Mouse (Mus musculus) forebrain, embryonic 11.5 days (tissue): ENCODE measurements around the gene B3gnt6. TPM values are rescaled to one million over a fixed set of nuclear protein-coding genes. Genes with fewer than 3 reads are reported as not detected.

Source experiments
- ATAC-seq: fragments of 200-750 bp; cut with Nextera tagmentation; replicated peaks from 2 replicates; pipeline ENCODE4 v1.8.0; 2017; ENCODE audit warnings: moderate TSS enrichment; ENCODE audit not compliant: low FRiP score
- DNase-seq: peaks from one replicate; pipeline ENCODE4 v3.0.0-alpha.2; 2017; ENCODE audit warnings: low spot score
- H3K27ac ChIP-seq: fragments of 300-500 bp; sonication (generic); 2 replicates; pipeline ENCODE4 v1.5.1; 2014; ENCODE audit warnings: low read depth, low read length
- H3K27me3 ChIP-seq: fragments of 300-500 bp; sonication (generic); 2 replicates; pipeline ENCODE4 v1.6.1; 2014; ENCODE audit warnings: mild to moderate bottlenecking, low read length, mixed read lengths; ENCODE audit not compliant: control insufficient read depth, insufficient read depth
- H3K36me3 ChIP-seq: fragments of 300-500 bp; sonication (generic); 2 replicates; pipeline ENCODE4 v1.6.1; 2014; ENCODE audit warnings: mild to moderate bottlenecking, low read length, moderate library complexity, mixed read lengths; ENCODE audit not compliant: control insufficient read depth, insufficient read depth
- H3K4me1 ChIP-seq: fragments of 300-500 bp; sonication (generic); replicated peaks from 2 replicates; pipeline ENCODE4 v1.6.1; 2014; ENCODE audit warnings: low read length, mixed read lengths; ENCODE audit not compliant: control insufficient read depth, insufficient read depth
- H3K4me2 ChIP-seq: fragments of 300-500 bp; sonication (generic); 2 replicates; pipeline ENCODE4 v1.6.1; 2014; ENCODE audit warnings: low read depth, mild to moderate bottlenecking, low read length, moderate library complexity, mixed read lengths; ENCODE audit not compliant: severe bottlenecking
- H3K4me3 ChIP-seq: fragments of 300-500 bp; sonication (generic); 2 replicates; pipeline ENCODE4 v1.5.1; 2014; ENCODE audit warnings: low read depth, low read length
- H3K9ac ChIP-seq: fragments of 300-500 bp; sonication (generic); 2 replicates; pipeline ENCODE4 v1.6.1; 2014; ENCODE audit warnings: low read length
- H3K9me3 ChIP-seq: fragments of 300-500 bp; sonication (generic); 2 replicates; pipeline ENCODE4 v1.6.1; 2016; ENCODE audit warnings: low read length, mixed read lengths; ENCODE audit not compliant: control insufficient read depth
- WGBS: fragments of 180-500 bp; shearing (Covaris S2); extraction: QIAGEN DNeasy Blood & Tissue Kit; methylation state at CpG from one replicate; pipeline ENCODE4 v1.1.7; 2014; 5-methylcytosine and 5-hydroxymethylcytosine counted together
- polyA plus RNA-seq: library from polyadenylated mRNA; unstranded; fragments of >200 nt; fragmentation: Nextera tagmentation; extraction: Ambion mirVana; gene quantifications from 2 replicates; pipeline ENCODE4 v1.2.1, GENCODE M21; 2014

B3gnt6 gene
- polyA plus RNA-seq, 1 experiment from 2014 or later, result not detected

- no peak overlapping the region for H3K4me2 ChIP-seq
- no peak overlapping the region for H3K9ac ChIP-seq
- H3K27ac ChIP-seq, result no peak overlapping the region
- H3K36me3 ChIP-seq, result no peaks in the 10 kb centered on the region
- H3K4me3 ChIP-seq, result no peak overlapping the region
- H3K4me1 ChIP-seq, result peaks cover 2% of the 10 kb centered on the region; the same call in 1 of the 2 replicates
- 84% methylated on average over 4 of the region's 4 CpGs for WGBS
- peaks cover 3% of the 10 kb centered on the region; the same call in 1 of the 2 replicates for H3K27me3 ChIP-seq
- DNase-seq (no peak), ATAC-seq (no peak)
- H3K9me3 ChIP-seq, result no peaks in the 10 kb centered on the region
These were observed 24.2 kb downstream of the B3gnt6 start for GRCm38 (mm10) chr7:98174883-98175755.

GRCm38 (mm10) chr7:98173408-98173807 is 25.9 kb downstream of the B3gnt6 start:
- Histone ChIP-seq H3K4me1 (peaks cover 2% of the 10 kb centered on the region; the same call in 1 of the 2 replicates), H3K9me3 (no peaks in the 10 kb centered on the region)
- ATAC-seq, result no peak

GRCm38 (mm10) chr7:98172661-98173060 is 26.6 kb downstream of the B3gnt6 start:
- no peak overlapping the region for H3K4me2 ChIP-seq
- WGBS, result 84% methylated on average over 8 of the region's 8 CpGs
- no peak overlapping the region for H3K4me3 ChIP-seq
- no peak overlapping the region for H3K9ac ChIP-seq
- H3K27me3 ChIP-seq, result peaks cover 3% of the 10 kb centered on the region; the same call in 1 of the 2 replicates
- H3K4me1 ChIP-seq, result peaks cover 2% of the 10 kb centered on the region; the same call in 1 of the 2 replicates
- no peaks in the 10 kb centered on the region for H3K36me3 ChIP-seq
- ATAC-seq (no peak), DNase-seq (no peak)
- H3K27ac ChIP-seq, result no peak overlapping the region
- no peaks in the 10 kb centered on the region for H3K9me3 ChIP-seq

More at GRCm38 (mm10) chr7:98173408-98173807, 25.9 kb downstream of the B3gnt6 start:
- H3K27me3 ChIP-seq, result peaks cover 3% of the 10 kb centered on the region; the same call in 1 of the 2 replicates
- WGBS, result 67% methylated on average over 4 of the region's 4 CpGs
- no peak overlapping the region for H3K9ac ChIP-seq
- no peak for DNase-seq
- H3K36me3 ChIP-seq, result no peaks in the 10 kb centered on the region
- no peak overlapping the region for H3K4me3 ChIP-seq
- H3K27ac ChIP-seq, result no peak overlapping the region
- H3K4me2 ChIP-seq, result no peak overlapping the region

- peak; percentile 61 for ATAC-seq
- no peak overlapping the region for H3K9ac ChIP-seq
These were observed 27.9 kb downstream of the B3gnt6 start for GRCm38 (mm10) chr7:98171141-98172073.

GRCm38 (mm10) chr7:98164999-98165528 is 34.2 kb downstream of the B3gnt6 start:
- H3K9ac ChIP-seq, result peak overlapping the region; percentile 14; the same call in 1 of the 2 replicates
- 0 out of 2 replicates have a peak, but pooled peaks have one; percentile 33 for ATAC-seq

More at GRCm38 (mm10) chr7:98171141-98172073, 27.9 kb downstream of the B3gnt6 start:
- Histone ChIP-seq H3K4me1 (no peaks in the 10 kb centered on the region), H3K4me2 (no peak overlapping the region), H3K27me3 (no peaks in the 10 kb centered on the region), H3K4me3 (no peak overlapping the region), H3K36me3 (no peaks in the 10 kb centered on the region), H3K27ac (no peak overlapping the region), H3K9me3 (no peaks in the 10 kb centered on the region)
- 61% methylated on average over 6 of the region's 6 CpGs for WGBS
- peak; percentile 52 for DNase-seq

GRCm38 (mm10) chr7:98164382-98164998 is 34.8 kb downstream of the B3gnt6 start:
- Histone ChIP-seq H3K9ac (no peak overlapping the region), H3K4me2 (no peak overlapping the region), H3K4me3 (no peak overlapping the region), H3K4me1 (no peaks in the 10 kb centered on the region), H3K27me3 (no peaks in the 10 kb centered on the region), H3K36me3 (no peaks in the 10 kb centered on the region), H3K9me3 (no peaks in the 10 kb centered on the region), H3K27ac (no peak overlapping the region)
- 83% methylated on average over 9 of the region's 9 CpGs for WGBS
- DNase-seq (no peak), ATAC-seq (no peak)

More at GRCm38 (mm10) chr7:98164999-98165528, 34.2 kb downstream of the B3gnt6 start:
- no peaks in the 10 kb centered on the region for H3K4me1 ChIP-seq
- WGBS, result 63% methylated on average over 10 of the region's 10 CpGs
- H3K4me2 ChIP-seq, result no peak overlapping the region
- DNase-seq, result no peak
- no peak overlapping the region for H3K4me3 ChIP-seq
- no peak overlapping the region for H3K27ac ChIP-seq
- no peaks in the 10 kb centered on the region for H3K36me3 ChIP-seq
- no peaks in the 10 kb centered on the region for H3K9me3 ChIP-seq
- no peaks in the 10 kb centered on the region for H3K27me3 ChIP-seq

GRCm38 (mm10) chr7:98163700-98164099 is 35.6 kb downstream of the B3gnt6 start:
- H3K27me3 ChIP-seq, result no peaks in the 10 kb centered on the region
- no peak overlapping the region for H3K9ac ChIP-seq
- no peaks in the 10 kb centered on the region for H3K9me3 ChIP-seq
- no peaks in the 10 kb centered on the region for H3K36me3 ChIP-seq
- no peak overlapping the region for H3K4me3 ChIP-seq
- 57% methylated on average over 3 of the region's 3 CpGs for WGBS
- ATAC-seq (no peak), DNase-seq (no peak)
- no peak overlapping the region for H3K4me2 ChIP-seq
- H3K4me1 ChIP-seq, result no peaks in the 10 kb centered on the region
- H3K27ac ChIP-seq, result no peak overlapping the region

GRCm38 (mm10) chr7:98162239-98162638 is 37.0 kb downstream of the B3gnt6 start:
- Histone ChIP-seq H3K9ac (no peak overlapping the region), H3K4me1 (no peaks in the 10 kb centered on the region), H3K4me2 (no peak overlapping the region), H3K9me3 (no peaks in the 10 kb centered on the region), H3K4me3 (no peak overlapping the region), H3K27ac (no peak overlapping the region), H3K36me3 (no peaks in the 10 kb centered on the region), H3K27me3 (no peaks in the 10 kb centered on the region)
- DNase-seq, result no peak
- WGBS, result 82% methylated on average over 6 of the region's 6 CpGs
- no peak for ATAC-seq
